Mouse (Mus musculus) thymus, adult 18-20 months (tissue): ENCODE results near the gene Akt1.

Source experiments
- DNase-seq, 2 experiments: peaks; one replicate each; pipeline ENCODE4 v3.0.0; 2022; ENCODE audit warnings: mixed read lengths in 2 of 2

Akt1 gene

GRCm38 (mm10) chr12:112625700-112626099 is 49.0 kb downstream of the Akt1 start:
- no peak for DNase-seq

GRCm38 (mm10) chr12:112623742-112624141 is 50.9 kb downstream of the Akt1 start:
- peak in 1 of 2 experiments; percentile 29 for DNase-seq

GRCm38 (mm10) chr12:112621900-112622299 is 52.8 kb downstream of the Akt1 start:
- no peak for DNase-seq

- DNase-seq = peak in 1 of 2 experiments; percentile 28
Observed at GRCm38 (mm10) chr12:112620354-112621061, 54.2 kb downstream of the Akt1 start.

GRCm38 (mm10) chr12:112619686-112620353 is 54.9 kb downstream of the Akt1 start, which contains the start of gene Adssl1:
Adssl1 (plus strand) TSS chr12:112620045.
- DNase-seq = peak; percentile 42 to 51

- peak; percentile 31 to 49 for DNase-seq
Observed at GRCm38 (mm10) chr12:112618981-112619685, 55.6 kb downstream of the Akt1 start.

- peak; percentile 80 to 82 for DNase-seq
Observed at GRCm38 (mm10) chr12:112617898-112618380, 56.7 kb downstream of the Akt1 start.

GRCm38 (mm10) chr12:112617184-112617583 is 57.5 kb downstream of the Akt1 start:
- DNase-seq = peak in 1 of 2 experiments; percentile 35

- DNase-seq = no peak
Observed at GRCm38 (mm10) chr12:112616668-112617067, 58.0 kb downstream of the Akt1 start.

GRCm38 (mm10) chr12:112609031-112609430 is 65.7 kb downstream of the Akt1 start:
- DNase-seq = no peak

GRCm38 (mm10) chr12:112606998-112607397 is 67.7 kb downstream of the Akt1 start:
- DNase-seq = no peak

- DNase-seq = peak; percentile 35 to 41
Observed at GRCm38 (mm10) chr12:112605766-112606165, 68.9 kb downstream of the Akt1 start.

GRCm38 (mm10) chr12:112604709-112605649 is 69.7 kb downstream of the Akt1 start:
- no peak for DNase-seq

GRCm38 (mm10) chr12:112604022-112604421 is 70.7 kb downstream of the Akt1 start:
- no peak for DNase-seq
